ENCODE assay signal across 12 mouse cellular contexts in the genomic region with DNA sequence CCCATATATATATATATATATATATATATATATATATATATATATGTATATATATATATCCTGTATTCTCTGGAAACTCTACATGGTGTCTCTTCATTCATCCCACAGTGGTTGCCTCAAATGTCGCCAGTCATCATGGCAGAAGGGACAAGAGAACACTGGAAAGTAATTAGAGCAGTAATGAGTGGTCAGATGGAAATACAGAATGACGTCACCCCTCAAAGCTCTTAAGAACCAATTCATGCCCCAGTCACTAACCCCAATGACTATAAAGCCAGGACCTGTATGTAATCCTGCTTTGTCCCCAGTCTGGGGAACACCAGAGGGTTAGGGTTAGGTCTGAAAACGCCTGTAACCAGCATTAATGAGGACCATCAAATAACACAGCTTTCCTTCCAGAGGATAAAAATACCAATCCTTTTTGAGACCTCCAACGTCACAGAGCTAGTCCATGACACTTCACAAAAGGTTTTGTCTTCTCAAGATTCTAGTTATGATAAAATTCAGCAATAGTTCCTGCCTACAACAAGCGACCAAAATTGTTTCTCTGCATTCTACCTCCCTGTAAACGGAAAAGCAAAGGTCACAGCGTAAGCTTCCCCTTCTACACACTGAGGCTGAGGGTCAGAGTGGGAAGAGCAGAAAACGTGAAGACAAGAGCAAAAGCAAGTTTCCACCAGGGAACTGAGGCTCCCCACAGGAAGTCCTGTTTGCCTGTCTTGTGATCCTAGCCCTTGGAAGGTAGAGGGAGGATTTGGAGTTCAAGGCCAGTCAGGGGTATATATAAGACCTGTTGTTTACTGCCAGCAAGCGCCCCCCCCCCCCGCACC.
DNase-seq lines count a peak whose midpoint lies in the region; ATAC-seq and TF ChIP-seq lines count a peak whose summit lies in the region.
"Had no signal": no experiment of that assay in that cellular context is flagged by ENCODE, and none has a peak within 500 bp of the region (broad histone marks: within the 10 kb centered on the region; RNA-seq: fewer than 3 reads in every experiment).

No protein-coding gene starts in this region.

- TF ChIP-seq POLR2A in cerebellum, adult 2 months (IDR thresholded peaks at IDR 0.05; ENCODE audit: borderline replicate concordance, insufficient read depth, low read length), result no peak
- TF ChIP-seq POLR2A in lung, adult 2 months (IDR thresholded peaks at IDR 0.05; ENCODE audit: borderline replicate concordance, extremely low read depth, low read depth, low read length), result no peak

- intact Hi-C loops in heart, postnatal 36 days (cut with DNase I), result no loop called here

- H3K27ac ChIP-seq in forebrain, embryonic 11.5 days (ENCODE audit: low read depth, low read length), result peak overlapping the region; percentile 25; the same call in 1 of the 2 replicates
- H3K27ac ChIP-seq in forebrain, embryonic 14.5 days (ENCODE audit: low read depth, low read length), result no peak overlapping the region
- H3K27ac ChIP-seq in midbrain, embryonic 10.5 days (replicated peaks), result peak overlapping the region; percentile 79
- no peak overlapping the region for H3K27ac ChIP-seq in midbrain, embryonic 16.5 days (ENCODE audit: low read length)
- H3K27ac ChIP-seq in embryonic facial prominence, embryonic 15.5 days (replicated peaks), result 0 out of 2 replicates have a peak overlapping the region, but pooled peaks have one; percentile 35
- no peak overlapping the region for H3K27ac ChIP-seq in cerebellum, adult 2 months (ENCODE audit: insufficient read depth, low read length)
- H3K27ac ChIP-seq: liver, embryonic 14.5 days had no signal

- H3K9me3 ChIP-seq in forebrain, embryonic 11.5 days (ENCODE audit: control insufficient read depth, low read length), result no peaks in the 10 kb centered on the region
- no peaks in the 10 kb centered on the region for H3K9me3 ChIP-seq in forebrain, embryonic 14.5 days (replicated peaks; ENCODE audit: control insufficient read depth, low read length)
- H3K9me3 ChIP-seq in midbrain, embryonic 10.5 days (replicated peaks), result peaks cover 5% of the 10 kb centered on the region
- H3K9me3 ChIP-seq in midbrain, embryonic 16.5 days (replicated peaks; ENCODE audit: control insufficient read depth, low read length, poor library complexity, severe bottlenecking), result no peaks in the 10 kb centered on the region
- H3K9me3 ChIP-seq in embryonic facial prominence, embryonic 15.5 days (replicated peaks), result no peaks in the 10 kb centered on the region; the same call in 1 of the 2 replicates
- H3K9me3 ChIP-seq: midbrain, embryonic 15.5 days had no signal

- no peak for TF ChIP-seq CTCF in cerebellum, adult 2 months (IDR thresholded peaks at IDR 0.05; ENCODE audit: borderline replicate concordance, insufficient read depth, low read depth, low read length)
- TF ChIP-seq CTCF in lung, adult 2 months (IDR thresholded peaks at IDR 0.05; ENCODE audit: insufficient read depth, low read length), result no peak

- no peak overlapping the region for H3K4me3 ChIP-seq in forebrain, embryonic 11.5 days (ENCODE audit: low read depth, low read length)
- H3K4me3 ChIP-seq in forebrain, embryonic 14.5 days (ENCODE audit: low read depth, low read length), result no peak overlapping the region
- H3K4me3 ChIP-seq in midbrain, embryonic 10.5 days, result no peak overlapping the region
- no peak overlapping the region for H3K4me3 ChIP-seq in midbrain, embryonic 16.5 days (ENCODE audit: low read depth, low read length)
- H3K4me3 ChIP-seq in embryonic facial prominence, embryonic 15.5 days (replicated peaks), result no peak overlapping the region
- no peak overlapping the region for H3K4me3 ChIP-seq in cerebellum, adult 2 months (replicated peaks; ENCODE audit: insufficient read depth, low read depth, low read length)
- no peak overlapping the region for H3K4me3 ChIP-seq in lung, adult 2 months (replicated peaks; ENCODE audit: extremely low read depth, low read depth, low read length)
- H3K4me3 ChIP-seq: erythroblast, embryonic 14.5 days; midbrain, embryonic 15.5 days had no signal

- no peak overlapping the region for H3K4me2 ChIP-seq in forebrain, embryonic 11.5 days (ENCODE audit: low read depth, low read length, severe bottlenecking)
- H3K4me2 ChIP-seq in forebrain, embryonic 14.5 days (ENCODE audit: low read length), result no peak overlapping the region
- no peak overlapping the region for H3K4me2 ChIP-seq in midbrain, embryonic 16.5 days (ENCODE audit: low read length)
- H3K4me2 ChIP-seq in embryonic facial prominence, embryonic 15.5 days (replicated peaks), result no peak overlapping the region

- no peaks in the 10 kb centered on the region for H3K27me3 ChIP-seq in forebrain, embryonic 11.5 days (ENCODE audit: control insufficient read depth, insufficient read depth, low read length)
- no peaks in the 10 kb centered on the region for H3K27me3 ChIP-seq in forebrain, embryonic 14.5 days (replicated peaks; ENCODE audit: control insufficient read depth, insufficient read depth, low read length)
- peaks cover 8% of the 10 kb centered on the region; the same call in 1 of the 2 replicates for H3K27me3 ChIP-seq in midbrain, embryonic 10.5 days (ENCODE audit: low read depth, poor library complexity, severe bottlenecking)
- no peaks in the 10 kb centered on the region for H3K27me3 ChIP-seq in midbrain, embryonic 16.5 days (ENCODE audit: control insufficient read depth, insufficient read depth, low read depth, low read length)
- H3K27me3 ChIP-seq in embryonic facial prominence, embryonic 15.5 days, result no peaks in the 10 kb centered on the region
- no peaks in the 10 kb centered on the region for H3K27me3 ChIP-seq in cerebellum, adult 2 months (ENCODE audit: control insufficient read depth, insufficient read depth, low read length)
- H3K27me3 ChIP-seq: midbrain, embryonic 15.5 days had no signal

- peaks cover 34% of the 10 kb centered on the region for H3K4me1 ChIP-seq in forebrain, embryonic 11.5 days (replicated peaks; ENCODE audit: control insufficient read depth, insufficient read depth, low read length)
- peaks cover 26% of the 10 kb centered on the region for H3K4me1 ChIP-seq in forebrain, embryonic 14.5 days (ENCODE audit: control insufficient read depth, insufficient read depth, low read length)
- H3K4me1 ChIP-seq in midbrain, embryonic 10.5 days, result peaks cover 79% of the 10 kb centered on the region
- peaks cover 26% of the 10 kb centered on the region for H3K4me1 ChIP-seq in midbrain, embryonic 16.5 days (ENCODE audit: control insufficient read depth, insufficient read depth, low read length)
- peaks cover 51% of the 10 kb centered on the region for H3K4me1 ChIP-seq in embryonic facial prominence, embryonic 15.5 days
- peaks cover 3% of the 10 kb centered on the region; the same call in 1 of the 2 replicates for H3K4me1 ChIP-seq in cerebellum, adult 2 months (ENCODE audit: control insufficient read depth, insufficient read depth, low read length)
- peaks cover 17% of the 10 kb centered on the region for H3K4me1 ChIP-seq in lung, adult 2 months (ENCODE audit: control insufficient read depth, insufficient read depth, low read length)

- 33% methylated on average over 10 of the region's 10 CpGs for WGBS in forebrain, embryonic 11.5 days
- WGBS in forebrain, embryonic 14.5 days, result 36% methylated on average over 10 of the region's 10 CpGs
- 43% methylated on average over 10 of the region's 10 CpGs for WGBS in midbrain, embryonic 10.5 days
- 47% methylated on average over 10 of the region's 10 CpGs for WGBS in midbrain, embryonic 16.5 days
- WGBS in embryonic facial prominence, embryonic 15.5 days, result 59% methylated on average over 10 of the region's 10 CpGs
- WGBS in cerebellum, adult 2 months, result 93% methylated on average over 10 of the region's 10 CpGs
- 73% methylated on average over 10 of the region's 10 CpGs for whole genome bisulfite sequencing in lung, adult 2 months

- H3K9ac ChIP-seq in forebrain, embryonic 11.5 days (ENCODE audit: low read length), result no peak overlapping the region
- no peak overlapping the region for H3K9ac ChIP-seq in forebrain, embryonic 14.5 days (ENCODE audit: low read length)
- H3K9ac ChIP-seq in midbrain, embryonic 16.5 days (ENCODE audit: low read depth, low read length), result no peak overlapping the region
- no peak overlapping the region for H3K9ac ChIP-seq in embryonic facial prominence, embryonic 15.5 days
- H3K9ac ChIP-seq: liver, embryonic 14.5 days; midbrain, embryonic 15.5 days had no signal

- H3K36me3 ChIP-seq in forebrain, embryonic 11.5 days (ENCODE audit: control insufficient read depth, insufficient read depth, low read length), result no peaks in the 10 kb centered on the region
- H3K36me3 ChIP-seq in forebrain, embryonic 14.5 days (ENCODE audit: control insufficient read depth, insufficient read depth, low read length), result no peaks in the 10 kb centered on the region
- no peaks in the 10 kb centered on the region for H3K36me3 ChIP-seq in midbrain, embryonic 10.5 days
- H3K36me3 ChIP-seq in midbrain, embryonic 16.5 days (ENCODE audit: control insufficient read depth, insufficient read depth, low read length), result no peaks in the 10 kb centered on the region
- H3K36me3 ChIP-seq in embryonic facial prominence, embryonic 15.5 days, result no peaks in the 10 kb centered on the region
- H3K36me3 ChIP-seq: midbrain, embryonic 15.5 days had no signal

- DNase-seq in forebrain, embryonic 11.5 days (ENCODE audit: low spot score), result no peak
- no peak for DNase-seq in forebrain, embryonic 14.5 days (ENCODE audit: low spot score)
- peak; percentile 20 for DNase-seq in midbrain, embryonic 10.5 days (ENCODE audit: low spot score)
- DNase-seq in cerebellum, adult 2 months, result no peak
- no peak for DNase-seq in heart, postnatal 36 days
- DNase-seq in lung, adult 2 months, result no peak
- DNase-seq: right cerebral cortex, adult 18-20 months had no signal

- ATAC-seq in forebrain, embryonic 11.5 days (replicated peaks; ENCODE audit: low FRiP score), result no peak
- no peak for ATAC-seq in forebrain, embryonic 14.5 days
- no peak for ATAC-seq in midbrain, embryonic 16.5 days
- no peak for ATAC-seq in embryonic facial prominence, embryonic 15.5 days (ENCODE audit: insufficient number of reproducible peaks, low FRiP score, low TSS enrichment, low read depth)
- ATAC-seq: midbrain, embryonic 15.5 days had no signal

Comparison
In these comparisons a context has a peak if more than half of its experiments do, and no peak if none do; other contexts are left out.
1. H3K27ac ChIP-seq: peak in forebrain, embryonic 11.5 days (single experiment), midbrain, embryonic 10.5 days (single experiment) and embryonic facial prominence, embryonic 15.5 days (single experiment); none in forebrain, embryonic 14.5 days (single experiment), midbrain, embryonic 16.5 days (single experiment) and cerebellum, adult 2 months (single experiment).